Mouse (Mus musculus): ENCODE measurements around the gene Kifc3.
"Not testable (repeated sequence)": the region's sequence is repeated elsewhere in the genome, so short reads cannot be mapped to it uniquely, and the experiment has no call there.

Kifc3 gene

GRCm38 (mm10) chr8:95202056-95202570 lies 499 bp downstream of the Kifc3 start:
- no peak for DNase-seq (ENCODE audit: low spot score in 2 of 2)

GRCm38 (mm10) chr8:95201491-95201890 lies 1.1 kb downstream of the Kifc3 start:
- no peak for DNase-seq (ENCODE audit: low spot score in 2 of 2)

GRCm38 (mm10) chr8:95200001-95200405 lies 2.6 kb downstream of the Kifc3 start:
- DNase-seq (ENCODE audit: low spot score in 2 of 2), result no peak

GRCm38 (mm10) chr8:95195728-95196127 lies 6.9 kb downstream of the Kifc3 start:
- DNase-seq (ENCODE audit: low spot score in 2 of 2), result no peak

- DNase-seq (ENCODE audit: low spot score in 2 of 2), result no peak
Observed at GRCm38 (mm10) chr8:95191497-95192175, 11.0 kb downstream of the Kifc3 start.

- no peak for DNase-seq (ENCODE audit: low spot score in 2 of 2)
Observed at GRCm38 (mm10) chr8:95187579-95187978, 15.0 kb downstream of the Kifc3 start.

- no peak for DNase-seq (ENCODE audit: low spot score in 2 of 2)
Observed at GRCm38 (mm10) chr8:95185891-95186513, 16.6 kb downstream of the Kifc3 start.

- no peak for DNase-seq (ENCODE audit: low spot score in 2 of 2)
Observed at GRCm38 (mm10) chr8:95185104-95185503, 17.5 kb downstream of the Kifc3 start.

- no peak for DNase-seq (ENCODE audit: low spot score in 2 of 2)
Observed at GRCm38 (mm10) chr8:95184171-95184570, 18.4 kb downstream of the Kifc3 start.

GRCm38 (mm10) chr8:95181850-95182249 lies 20.8 kb downstream of the Kifc3 start:
- DNase-seq (ENCODE audit: low spot score in 2 of 2), result no peak

- no peak for DNase-seq (ENCODE audit: low spot score in 2 of 2)
Observed at GRCm38 (mm10) chr8:95178191-95178590, 24.4 kb downstream of the Kifc3 start.

- DNase-seq (ENCODE audit: low spot score in 2 of 2), result no peak
Observed at GRCm38 (mm10) chr8:95176985-95177384, 25.6 kb downstream of the Kifc3 start.

- DNase-seq (ENCODE audit: low spot score in 2 of 2), result no peak
Observed at GRCm38 (mm10) chr8:95175808-95176207, 26.8 kb downstream of the Kifc3 start.

GRCm38 (mm10) chr8:95175306-95175705 lies 27.3 kb downstream of the Kifc3 start:
- DNase-seq (ENCODE audit: low spot score in 2 of 2), result no peak

GRCm38 (mm10) chr8:95172433-95172832 lies 30.2 kb downstream of the Kifc3 start:
- no peak for DNase-seq (ENCODE audit: low spot score in 2 of 2)

- no peak for DNase-seq (ENCODE audit: low spot score in 2 of 2)
Observed at GRCm38 (mm10) chr8:95167726-95168125, 34.9 kb downstream of the Kifc3 start.

GRCm38 (mm10) chr8:95166400-95166799 lies 36.2 kb downstream of the Kifc3 start:
- no peak for DNase-seq (ENCODE audit: low spot score in 2 of 2)

GRCm38 (mm10) chr8:95165923-95166322 lies 36.7 kb downstream of the Kifc3 start:
- DNase-seq (ENCODE audit: low spot score in 2 of 2), result no peak

- no peak for DNase-seq (ENCODE audit: low spot score in 2 of 2)
Observed at GRCm38 (mm10) chr8:95164469-95164868, 38.1 kb downstream of the Kifc3 start.

GRCm38 (mm10) chr8:95163969-95164368 lies 38.6 kb downstream of the Kifc3 start:
- DNase-seq (ENCODE audit: low spot score in 2 of 2), result not testable (repeated sequence)

- no peak for DNase-seq (ENCODE audit: low spot score in 2 of 2)
Observed at GRCm38 (mm10) chr8:95162785-95163184, 39.8 kb downstream of the Kifc3 start.

- no peak for DNase-seq (ENCODE audit: low spot score in 2 of 2)
Observed at GRCm38 (mm10) chr8:95159344-95159743, 43.3 kb downstream of the Kifc3 start.

- DNase-seq (ENCODE audit: low spot score in 2 of 2), result no peak
Observed at GRCm38 (mm10) chr8:95158654-95159053, 44.0 kb downstream of the Kifc3 start.

Data from spleen, postnatal 10 days (tissue).